Mouse (Mus musculus): ENCODE measurements at regions not wholly inside any gene's neighbourhood (a gene's known extent, or its start where the extent isn't known, plus 50 kb on each side); places are given as distances from the start of the nearest gene placed in this dataset.

DNA sequence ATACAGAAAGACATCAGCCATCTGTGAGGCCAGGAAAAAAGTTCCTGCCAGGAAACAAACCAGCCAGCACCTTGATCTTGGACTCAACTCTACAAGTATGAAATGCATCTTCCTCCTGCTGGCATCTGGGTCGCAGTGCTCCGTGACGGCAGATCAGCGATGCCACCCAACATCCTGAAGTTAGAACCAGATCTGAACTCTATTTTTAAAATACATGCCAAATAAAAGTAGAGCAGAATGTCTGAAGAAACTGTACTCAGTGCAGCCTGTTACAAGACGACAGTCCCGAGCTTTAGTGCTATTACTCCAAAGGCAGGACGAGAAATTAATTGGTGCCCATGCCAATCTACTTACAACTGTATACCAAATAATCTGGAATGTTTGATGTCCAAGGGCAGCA lies 80.2 kb downstream of the Kctd12 start:
- no peak for TF ChIP-seq POLR2A (IDR thresholded peaks at IDR 0.05; ENCODE audit: borderline replicate concordance, insufficient read depth, low read length)
- no peak for TF ChIP-seq CTCF (IDR thresholded peaks at IDR 0.05; ENCODE audit: borderline replicate concordance, insufficient read depth, low read depth, low read length)

Measured in cerebellum, adult 2 months (tissue).